Mouse (Mus musculus) fat pad, adult 2 months (tissue): Measurements from ENCODE around the gene Glod4.
"Not testable (repeated sequence)": the region's sequence is repeated elsewhere in the genome, so short reads cannot be mapped to it uniquely, and the experiment has no call there.

Experiments
- DNase-seq: peaks from one replicate; pipeline ENCODE4 v3.0.0-alpha.2; 2011; ENCODE audit warnings: low read depth, low spot score; ENCODE audit errors: extremely low read depth

Glod4 gene

GRCm38 (mm10) chr11:76258511-76258910 is 15.0 kb upstream of the Glod4 start:
- DNase-seq = no peak

- no peak for DNase-seq
These were observed 13.9 kb upstream of the Glod4 start for GRCm38 (mm10) chr11:76257386-76257785.

GRCm38 (mm10) chr11:76256129-76256528 is 12.6 kb upstream of the Glod4 start:
- no peak for DNase-seq

- DNase-seq = no peak
These were observed 12.0 kb upstream of the Glod4 start for GRCm38 (mm10) chr11:76255431-76256001.

GRCm38 (mm10) chr11:76253918-76254264 is 10.4 kb upstream of the Glod4 start:
- DNase-seq = no peak

GRCm38 (mm10) chr11:76253145-76253917 is 9.8 kb upstream of the Glod4 start:
- DNase-seq = no peak

- peak; percentile 80 for DNase-seq
These were observed 8.5 kb upstream of the Glod4 start for GRCm38 (mm10) chr11:76252036-76252435.

GRCm38 (mm10) chr11:76247239-76247638 is 3.7 kb upstream of the Glod4 start:
- DNase-seq = no peak

GRCm38 (mm10) chr11:76246439-76246838 is 2.9 kb upstream of the Glod4 start:
- no peak for DNase-seq

GRCm38 (mm10) chr11:76243811-76244546 is 454 bp upstream of the Glod4 start:
- DNase-seq = no peak

GRCm38 (mm10) chr11:76239750-76240149 is 3.8 kb downstream of the Glod4 start:
- DNase-seq = no peak

- no peak for DNase-seq
These were observed 7.4 kb downstream of the Glod4 start for GRCm38 (mm10) chr11:76236136-76236535.

GRCm38 (mm10) chr11:76225051-76225450 is 18.5 kb downstream of the Glod4 start:
- DNase-seq = no peak

GRCm38 (mm10) chr11:76224631-76225030 is 18.9 kb downstream of the Glod4 start:
- DNase-seq = no peak

GRCm38 (mm10) chr11:76217390-76217800 is 26.1 kb downstream of the Glod4 start, which contains the start of the genes Dbil5 and Gemin4:
TSS of gene Dbil5 (plus strand) at chr11:76217608.
TSS of gene Gemin4 (minus strand) at chr11:76217664.
- DNase-seq = peak; percentile 45

- DNase-seq = peak; percentile 100
These were observed 26.7 kb downstream of the Glod4 start for GRCm38 (mm10) chr11:76216681-76217389.

GRCm38 (mm10) chr11:76216049-76216540 is 27.4 kb downstream of the Glod4 start:
- DNase-seq = no peak

GRCm38 (mm10) chr11:76215011-76215410 is 28.5 kb downstream of the Glod4 start:
- no peak for DNase-seq

- DNase-seq = no peak
These were observed 29.7 kb downstream of the Glod4 start for GRCm38 (mm10) chr11:76213841-76214240.

- not testable (repeated sequence) for DNase-seq
These were observed 31.9 kb downstream of the Glod4 start for GRCm38 (mm10) chr11:76211595-76211994.
